Mouse (Mus musculus) thymus, postnatal 0 days (tissue): ENCODE data around the gene Mlxipl. TPM values are rescaled to one million over a fixed set of nuclear protein-coding genes. Genes with fewer than 3 reads are reported as not detected.

Experiments
- DNase-seq: peaks from one replicate; pipeline ENCODE4 v3.0.0-alpha.2; 2015; ENCODE audit warnings: low spot score
- polyA plus RNA-seq: library from polyadenylated mRNA; unstranded; fragments of >200 nt; fragmentation: Nextera tagmentation; extraction: Ambion mirVana; gene quantifications from 2 replicates; pipeline ENCODE4 v1.2.1, GENCODE M21; 2015

The Mlxipl gene
- polyA plus RNA-seq, 1 experiment from 2014 or later, result 0.38 TPM

- no peak for DNase-seq
These were observed 93.6 kb downstream of the Mlxipl start for GRCm38 (mm10) chr5:135183131-135183861.

- DNase-seq, result no peak
These were observed 95.3 kb downstream of the Mlxipl start for GRCm38 (mm10) chr5:135185016-135185415.

- peak; percentile 42 for DNase-seq
These were observed 95.9 kb downstream of the Mlxipl start for GRCm38 (mm10) chr5:135185596-135185995.

- DNase-seq, result no peak
These were observed 96.5 kb downstream of the Mlxipl start for GRCm38 (mm10) chr5:135186231-135186620.

- peak; percentile 97 for DNase-seq
These were observed 97.1 kb downstream of the Mlxipl start, which contains the start of gene Baz1b for GRCm38 (mm10) chr5:135186621-135187348. Gene Baz1b, plus strand, starts transcription at chr5:135187264.

- DNase-seq, result peak; percentile 26
These were observed 97.9 kb downstream of the Mlxipl start for GRCm38 (mm10) chr5:135187349-135188213.

Other genes with a start within 250 kb of the Mlxipl start
- gene Tmem270, start 183.2 kb upstream of the Mlxipl start, polyA plus RNA-seq, result not detected in 2 replicates
- 4.1 and 5.0 TPM in 2 replicates for gene Cldn13, start 174.4 kb upstream of the Mlxipl start, polyA plus RNA-seq
- gene Mettl27, start 157.5 kb upstream of the Mlxipl start, polyA plus RNA-seq, result 19.9 and 29.5 TPM in 2 replicates
- 32.6 and 35.4 TPM in 2 replicates for gene Cldn4, start 143.0 kb upstream of the Mlxipl start, polyA plus RNA-seq
- 6.4 and 6.8 TPM in 2 replicates for gene Cldn3, start 103.7 kb upstream of the Mlxipl start, polyA plus RNA-seq
- gene Abhd11, start 80.7 kb upstream of the Mlxipl start, polyA plus RNA-seq, result 51.0 and 52.2 TPM in 2 replicates
- 3.2 and 3.3 TPM in 2 replicates for gene Stx1a, start 66.4 kb upstream of the Mlxipl start, polyA plus RNA-seq
- 28.7 and 28.8 TPM in 2 replicates for gene Dnajc30, start 25.7 kb upstream of the Mlxipl start, polyA plus RNA-seq
- gene Bud23, start 24.9 kb upstream of the Mlxipl start, polyA plus RNA-seq, result 103 and 119 TPM in 2 replicates
- gene Vps37d, start 11.6 kb upstream of the Mlxipl start, polyA plus RNA-seq, result 1.6 and 1.7 TPM in 2 replicates
- 13.1 and 13.7 TPM in 2 replicates for gene Tbl2, start 59.8 kb downstream of the Mlxipl start, polyA plus RNA-seq
- gene Bcl7b, start 78.4 kb downstream of the Mlxipl start, polyA plus RNA-seq, result 88.1 and 99.0 TPM in 2 replicates
- 34.5 and 37.0 TPM in 2 replicates for gene Baz1b, start 97.4 kb downstream of the Mlxipl start, polyA plus RNA-seq
- 0.33 and 0.64 TPM in 2 replicates for gene Fzd9, start 161.3 kb downstream of the Mlxipl start, polyA plus RNA-seq